Mouse (Mus musculus): ENCODE measurements around the gene Vmn2r83.
"Not testable (repeated sequence)": the region's sequence is repeated elsewhere in the genome, so short reads cannot be mapped to it uniquely, and the experiment has no call there.

DNA sequence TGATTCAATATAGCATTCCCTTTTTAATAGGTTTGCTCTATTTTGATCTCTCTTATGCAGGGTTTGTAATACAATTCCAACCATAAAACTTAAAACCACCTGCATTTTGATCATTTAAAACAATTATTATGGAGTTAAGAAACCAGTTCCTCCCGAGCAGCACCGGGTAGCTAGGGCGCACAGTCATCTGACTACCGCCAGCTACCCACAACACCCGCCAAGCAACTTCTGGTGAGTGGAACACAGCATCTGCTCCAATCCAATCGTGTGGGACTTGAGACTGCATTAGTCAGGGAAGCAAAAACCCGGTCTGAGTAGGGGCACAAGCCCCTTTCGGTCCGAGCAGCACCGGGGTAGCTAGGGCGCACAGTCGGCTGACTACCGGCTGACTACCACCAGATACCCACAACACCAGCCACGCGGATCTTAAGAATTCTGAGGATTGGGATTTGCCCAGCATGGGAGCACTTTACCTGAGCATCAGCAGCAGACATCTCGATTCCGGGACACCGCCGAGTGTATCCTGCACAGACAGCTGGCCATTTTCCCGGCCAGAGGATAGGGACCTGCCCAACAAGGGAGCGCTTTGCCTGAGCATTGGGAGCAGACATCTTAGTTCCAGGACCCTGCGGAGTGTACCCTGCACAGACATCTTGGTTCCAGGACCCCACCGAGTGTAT, 33.2 kb upstream of the Vmn2r83 start:
- not testable (repeated sequence) for TF ChIP-seq CTCF, POLR2A (IDR thresholded peaks at IDR 0.05; ENCODE audit: extremely low read depth, insufficient read depth, low read length)
